Mouse (Mus musculus) liver, postnatal 0 days (tissue): ENCODE measurements around the gene Fer1l4.

Experiments used
- CTCF ChIP-seq: sonication (generic); IDR thresholded peaks from 2 replicates; pipeline ENCODE4 v1.5.1; 2016; ENCODE audit warnings: antibody characterized with exemption, low read depth
- EP300 ChIP-seq: IDR thresholded peaks from 2 replicates; pipeline ENCODE4 v1.6.1; 2016; ENCODE audit warnings: antibody characterized with exemption, low read depth, mild to moderate bottlenecking

GRCm38 (mm10) chr2:156039390-156039789 lies 13.4 kb downstream of the Fer1l4 start:
- TF ChIP-seq CTCF: no peak
- no peak for TF ChIP-seq EP300
